Mouse (Mus musculus): ENCODE data around the gene Pcbp3.
"Not testable (repeated sequence)": the region's sequence is repeated elsewhere in the genome, so short reads cannot be mapped to it uniquely, and the experiment has no call there.

The Pcbp3 gene

GRCm38 (mm10) chr10:76961790-76962489, at the start of gene Pcbp3:
Gene Pcbp3, minus strand, starts transcription at chr10:76961887.
- peak; percentile 99 for DNase-seq

DNA sequence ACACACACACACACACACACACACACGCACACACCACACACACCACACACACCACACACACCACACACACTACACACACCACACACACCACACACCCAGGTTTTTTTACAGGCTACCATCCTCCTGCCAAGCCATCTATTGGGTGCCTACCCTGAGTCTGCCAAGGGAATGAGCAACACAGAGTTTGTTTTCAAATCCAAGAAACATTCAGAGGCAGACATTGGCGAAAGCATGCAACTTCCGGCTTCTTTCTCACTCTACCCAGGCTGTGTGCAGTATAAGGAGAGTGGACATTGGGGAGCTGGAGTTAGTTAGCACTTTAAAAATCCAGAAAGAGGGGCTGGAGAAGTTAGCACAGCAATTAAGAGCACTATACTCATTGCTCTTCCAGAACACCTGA, 47.0 kb upstream of the Pcbp3 start:
- DNase-seq, result no peak

DNA sequence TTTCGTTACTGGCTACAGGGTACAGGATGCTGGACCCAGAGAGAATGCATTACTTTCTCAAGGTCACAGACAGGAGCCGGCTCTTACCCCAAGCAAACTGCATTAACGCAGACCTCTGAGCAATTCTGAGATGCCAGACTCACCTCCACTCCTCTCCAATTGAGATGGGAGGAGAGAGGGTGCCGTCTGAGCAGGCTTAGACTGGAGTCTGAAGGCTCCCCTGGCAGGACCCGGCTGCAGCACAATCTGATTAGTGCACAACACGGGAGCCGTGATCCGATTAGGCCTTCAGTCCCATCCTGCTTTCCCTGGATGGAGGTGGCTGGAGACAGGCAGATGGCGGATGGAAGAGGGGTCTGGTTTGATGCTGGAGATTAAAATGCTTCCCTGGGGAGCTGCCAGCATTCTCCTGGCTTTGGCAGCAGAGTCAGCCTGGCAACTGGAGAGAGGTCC, 46.4 kb upstream of the Pcbp3 start:
- DNase-seq, result peak; percentile 28

- DNase-seq, result no peak
These were observed 45.9 kb upstream of the Pcbp3 start for GRCm38 (mm10) chr10:77007433-77008108.

- DNase-seq, result no peak
These were observed 43.2 kb upstream of the Pcbp3 start for GRCm38 (mm10) chr10:77004936-77005335.

DNA sequence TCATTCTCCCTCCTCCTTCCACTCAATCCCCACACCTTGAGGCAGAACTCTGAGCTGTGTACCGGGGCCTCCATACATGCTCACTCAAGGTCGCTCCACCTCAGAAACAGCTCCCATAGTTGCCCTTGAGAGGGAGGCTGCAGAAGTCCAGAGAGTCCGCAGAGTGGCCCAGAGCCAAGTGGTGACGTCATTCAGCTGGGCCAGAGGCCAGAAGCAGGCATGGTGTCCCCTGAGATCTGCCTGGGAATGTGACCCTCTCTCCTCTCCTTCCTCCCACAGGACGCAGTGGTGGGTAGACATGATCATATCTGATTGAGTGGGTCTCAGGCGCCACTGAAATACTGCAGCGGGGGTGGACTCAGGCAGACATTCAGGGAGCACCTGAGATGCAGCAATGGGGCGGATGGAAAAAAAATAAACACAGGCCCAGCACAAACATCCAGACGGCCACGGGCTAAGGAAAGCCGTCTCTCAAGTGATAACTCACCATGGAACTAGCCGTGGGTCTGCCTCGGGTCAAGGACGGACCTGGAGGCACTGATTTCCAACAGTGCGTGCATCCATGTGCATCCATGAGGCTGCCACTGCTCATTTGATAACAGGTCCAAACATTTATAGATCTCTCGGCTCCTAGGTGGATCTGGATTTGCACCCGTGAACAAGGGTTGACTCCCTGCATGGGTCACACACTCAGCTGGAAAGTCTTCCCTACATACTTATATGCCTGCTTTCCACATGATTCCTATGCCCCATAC, 36.2 kb upstream of the Pcbp3 start:
- no peak for DNase-seq

- no peak for DNase-seq
These were observed 30.8 kb upstream of the Pcbp3 start for GRCm38 (mm10) chr10:76992456-76992855.

DNA sequence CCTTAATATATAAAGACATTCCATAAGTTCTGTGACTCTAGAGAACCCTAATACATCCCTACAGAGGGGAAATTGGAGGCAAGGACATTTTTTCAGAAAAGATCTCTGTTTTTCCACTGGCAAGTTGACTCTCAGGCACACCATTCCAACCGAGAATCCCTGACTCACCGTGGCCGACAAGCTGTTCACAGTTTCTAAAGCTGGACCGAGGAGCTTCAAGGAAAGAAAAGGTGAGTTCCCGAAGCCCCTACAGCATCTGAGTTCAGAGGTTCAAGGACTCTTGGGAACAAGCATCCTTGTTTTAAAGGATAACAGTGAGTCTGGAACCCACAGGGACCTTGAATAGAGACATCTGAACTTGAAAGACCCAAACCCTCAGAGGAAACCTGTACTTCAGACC, 26.9 kb upstream of the Pcbp3 start:
- DNase-seq, result no peak

GRCm38 (mm10) chr10:76978042-76978441, 16.4 kb upstream of the Pcbp3 start:
- no peak for DNase-seq

- no peak for DNase-seq
These were observed 15.0 kb upstream of the Pcbp3 start for GRCm38 (mm10) chr10:76976699-76977098.

GRCm38 (mm10) chr10:76973797-76974436, 12.2 kb upstream of the Pcbp3 start:
- DNase-seq, result no peak

- DNase-seq, result not testable (repeated sequence)
These were observed 10.6 kb upstream of the Pcbp3 start for GRCm38 (mm10) chr10:76972318-76972717.

DNA sequence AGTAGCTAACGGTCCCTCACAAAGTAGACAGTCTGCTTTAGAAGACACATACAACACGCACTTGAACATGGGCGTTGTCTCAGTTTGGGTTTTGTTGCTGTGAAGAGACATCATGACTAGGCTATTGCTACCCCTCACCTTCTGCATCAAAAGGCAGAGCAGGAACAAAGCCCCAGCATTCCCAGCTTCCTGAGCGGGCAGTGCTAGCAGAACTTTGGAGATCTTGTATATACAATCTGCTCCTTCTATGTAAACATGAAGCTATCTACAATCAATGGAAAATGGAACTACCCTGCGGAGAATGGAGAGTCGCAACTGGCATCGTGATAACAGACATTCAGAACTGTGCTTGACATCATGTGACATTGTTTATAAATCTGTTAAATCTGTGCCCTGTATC, 9.3 kb upstream of the Pcbp3 start:
- DNase-seq, result no peak

GRCm38 (mm10) chr10:76964436-76964835, 2.7 kb upstream of the Pcbp3 start:
- DNase-seq, result no peak

GRCm38 (mm10) chr10:76963997-76964396, 2.3 kb upstream of the Pcbp3 start:
- DNase-seq, result no peak

- no peak for DNase-seq
These were observed 531 bp downstream of the Pcbp3 start for GRCm38 (mm10) chr10:76961156-76961555.

DNA sequence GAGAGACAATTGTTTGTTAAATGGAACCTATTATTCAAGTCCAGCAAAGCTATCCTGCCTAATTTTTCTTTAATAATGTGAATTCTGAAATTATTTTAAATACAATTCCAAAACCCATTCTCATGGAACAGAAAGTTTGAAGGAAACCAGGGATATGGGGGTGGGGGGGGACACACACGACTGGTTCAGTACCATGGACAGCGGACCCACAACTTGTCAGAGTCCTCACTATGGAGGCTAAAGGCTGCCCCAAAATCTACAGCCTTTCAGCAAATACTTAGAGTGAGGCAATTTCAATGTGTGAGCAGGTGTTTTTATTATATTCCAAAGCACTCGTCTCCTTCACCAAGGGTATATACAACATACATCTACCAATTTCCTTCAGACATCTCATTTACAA, 3.5 kb downstream of the Pcbp3 start:
- DNase-seq, result no peak

GRCm38 (mm10) chr10:76956200-76956599, 5.5 kb downstream of the Pcbp3 start:
- DNase-seq, result no peak

- DNase-seq, result no peak
These were observed 20.6 kb downstream of the Pcbp3 start for GRCm38 (mm10) chr10:76941038-76941437.

- DNase-seq, result no peak
These were observed 24.9 kb downstream of the Pcbp3 start for GRCm38 (mm10) chr10:76936827-76937226.

GRCm38 (mm10) chr10:76934805-76935204, 26.9 kb downstream of the Pcbp3 start:
- DNase-seq, result no peak

DNA sequence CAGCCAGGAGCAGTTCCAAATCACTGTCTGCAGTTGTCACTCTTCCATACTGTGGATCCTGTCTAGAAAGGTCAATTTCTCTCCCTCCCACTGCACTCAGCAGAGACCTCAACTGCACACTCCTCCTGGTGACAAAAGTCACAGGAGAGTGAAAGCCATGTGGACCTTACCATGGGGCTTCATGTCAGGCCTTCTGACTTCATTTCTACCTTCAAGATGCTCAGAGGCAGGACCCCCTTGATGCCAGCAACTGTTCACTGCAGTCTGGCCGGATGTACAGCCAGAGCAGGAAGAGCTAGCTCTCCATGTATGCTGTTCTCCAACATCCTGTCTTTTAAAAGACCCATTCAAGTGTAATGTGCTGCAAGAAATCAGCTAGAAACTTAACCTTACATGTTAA, 29.9 kb downstream of the Pcbp3 start:
- no peak for DNase-seq

GRCm38 (mm10) chr10:76931122-76931521, 30.6 kb downstream of the Pcbp3 start:
- DNase-seq, result no peak
